Comparison of ENCODE assay signal across 19 mouse cellular contexts in genomic region chr12:34498331-34498730, GRCm38 (mm10).
A peak's percentile ranks its signal among the peaks of the same experiment; 100 is the strongest.
DNase-seq lines count a peak whose midpoint lies in the region; ATAC-seq and TF ChIP-seq lines count a peak whose summit lies in the region.
"Had no signal": no experiment of that assay in that cellular context is flagged by ENCODE, and none has a peak within 500 bp of the region (broad histone marks: within the 10 kb centered on the region; RNA-seq: fewer than 3 reads in every experiment).

No protein-coding gene starts in this region.

- no peak overlapping the region; the same call in 1 of the 2 replicates for H3K27ac ChIP-seq in forebrain, embryonic 13.5 days
- no peak overlapping the region for H3K27ac ChIP-seq in forebrain, embryonic 10.5 days
- peak overlapping the region; percentile 54; the same call in 1 of the 2 replicates for H3K27ac ChIP-seq in heart, postnatal 0 days (ENCODE audit: low read depth)
- H3K27ac ChIP-seq in heart, embryonic 10.5 days, result no peak overlapping the region
- H3K27ac ChIP-seq in intestine, embryonic 15.5 days, result no peak overlapping the region
- H3K27ac ChIP-seq: embryonic facial prominence, embryonic 15.5 days had no signal

- H3K27me3 ChIP-seq in forebrain, embryonic 13.5 days, result no peaks in the 10 kb centered on the region
- no peaks in the 10 kb centered on the region for H3K27me3 ChIP-seq in forebrain, embryonic 10.5 days (ENCODE audit: poor library complexity, severe bottlenecking)
- no peaks in the 10 kb centered on the region for H3K27me3 ChIP-seq in heart, postnatal 0 days (ENCODE audit: control insufficient read depth, insufficient read depth, low read length)
- H3K27me3 ChIP-seq in heart, embryonic 10.5 days (ENCODE audit: insufficient read depth, poor library complexity, severe bottlenecking), result no peaks in the 10 kb centered on the region
- no peaks in the 10 kb centered on the region for H3K27me3 ChIP-seq in myocyte (ENCODE audit: control insufficient read depth, insufficient read depth, insufficient read length)
- no peaks in the 10 kb centered on the region for H3K27me3 ChIP-seq in intestine, embryonic 15.5 days (replicated peaks)
- H3K27me3 ChIP-seq: embryonic facial prominence, embryonic 15.5 days; heart, embryonic 12.5 days had no signal

- H3K4me3 ChIP-seq in forebrain, embryonic 13.5 days, result no peak overlapping the region
- H3K4me3 ChIP-seq in forebrain, embryonic 10.5 days, result no peak overlapping the region
- H3K4me3 ChIP-seq in heart, postnatal 0 days (ENCODE audit: low read depth, low read length), result no peak overlapping the region
- H3K4me3 ChIP-seq in heart, embryonic 10.5 days, result no peak overlapping the region
- no peak overlapping the region for H3K4me3 ChIP-seq in myocyte
- no peak overlapping the region for H3K4me3 ChIP-seq in intestine, embryonic 15.5 days (replicated peaks)
- H3K4me3 ChIP-seq: embryonic facial prominence, embryonic 15.5 days; heart, embryonic 12.5 days had no signal

- TF ChIP-seq EP300 in heart, postnatal 0 days (IDR thresholded peaks at IDR 0.05; ENCODE audit: low read depth), result no peak

- H3K9ac ChIP-seq in forebrain, embryonic 13.5 days, result no peak overlapping the region
- no peak overlapping the region for H3K9ac ChIP-seq in heart, postnatal 0 days (replicated peaks; ENCODE audit: low read depth, low read length)
- H3K9ac ChIP-seq in intestine, embryonic 15.5 days, result no peak overlapping the region
- H3K9ac ChIP-seq: embryonic facial prominence, embryonic 15.5 days; heart, embryonic 12.5 days; liver, postnatal 0 days had no signal

- no peaks in the 10 kb centered on the region for H3K9me3 ChIP-seq in forebrain, embryonic 13.5 days (replicated peaks)
- no peaks in the 10 kb centered on the region for H3K9me3 ChIP-seq in forebrain, embryonic 10.5 days
- no peaks in the 10 kb centered on the region for H3K9me3 ChIP-seq in heart, postnatal 0 days (replicated peaks; ENCODE audit: control insufficient read depth, low read length)
- H3K9me3 ChIP-seq in heart, embryonic 10.5 days, result no peaks in the 10 kb centered on the region
- H3K9me3 ChIP-seq in intestine, embryonic 15.5 days, result no peaks in the 10 kb centered on the region
- H3K9me3 ChIP-seq: embryonic facial prominence, embryonic 15.5 days; heart, embryonic 12.5 days had no signal

- WGBS in forebrain, embryonic 13.5 days, result 51% methylated on average over 8 of the region's 8 CpGs
- 90% methylated on average over 8 of the region's 8 CpGs for WGBS in forebrain, embryonic 10.5 days
- 73% methylated on average over 8 of the region's 8 CpGs for WGBS in heart, postnatal 0 days
- WGBS in heart, embryonic 10.5 days, result 84% methylated on average over 8 of the region's 8 CpGs
- 74% methylated on average over 8 of the region's 8 CpGs for WGBS in intestine, embryonic 15.5 days

- peak; percentile 60 for ATAC-seq in forebrain, embryonic 13.5 days
- ATAC-seq in heart, postnatal 0 days (ENCODE audit: insufficient read depth, low read depth), result no peak
- no peak for ATAC-seq in intestine, embryonic 15.5 days
- ATAC-seq: liver, postnatal 0 days had no signal

- no peak for TF ChIP-seq POLR2A in brain, embryonic 14.5 days (IDR thresholded peaks at IDR 0.05; ENCODE audit: borderline replicate concordance, extremely low read depth, insufficient read depth, insufficient read length, poor library complexity, severe bottlenecking)
- no peak for TF ChIP-seq POLR2A in myocyte (IDR thresholded peaks at IDR 0.05; ENCODE audit: insufficient read length, low read depth)

- no peaks in the 10 kb centered on the region for H3K36me3 ChIP-seq in forebrain, embryonic 13.5 days (ENCODE audit: poor library complexity, severe bottlenecking)
- H3K36me3 ChIP-seq in forebrain, embryonic 10.5 days (replicated peaks), result no peaks in the 10 kb centered on the region
- no peaks in the 10 kb centered on the region for H3K36me3 ChIP-seq in heart, postnatal 0 days (replicated peaks; ENCODE audit: control insufficient read depth, insufficient read depth, low read length)
- no peaks in the 10 kb centered on the region for H3K36me3 ChIP-seq in heart, embryonic 10.5 days
- no peaks in the 10 kb centered on the region for H3K36me3 ChIP-seq in myocyte (ENCODE audit: control insufficient read depth, insufficient read depth)
- H3K36me3 ChIP-seq in intestine, embryonic 15.5 days, result no peaks in the 10 kb centered on the region
- H3K36me3 ChIP-seq: embryonic facial prominence, embryonic 15.5 days; heart, embryonic 12.5 days had no signal

- peaks cover 18% of the 10 kb centered on the region for H3K4me1 ChIP-seq in forebrain, embryonic 13.5 days
- H3K4me1 ChIP-seq in forebrain, embryonic 10.5 days, result 0 out of 2 replicates have a peak, but pooled peaks cover 3% of the 10 kb centered on the region
- peaks cover 25% of the 10 kb centered on the region; the same call in 1 of the 2 replicates for H3K4me1 ChIP-seq in heart, postnatal 0 days (ENCODE audit: control insufficient read depth, insufficient read depth)
- peaks cover 12% of the 10 kb centered on the region for H3K4me1 ChIP-seq in heart, embryonic 10.5 days
- no peaks in the 10 kb centered on the region for H3K4me1 ChIP-seq in intestine, embryonic 15.5 days (replicated peaks)
- H3K4me1 ChIP-seq: embryonic facial prominence, embryonic 15.5 days had no signal

- TF ChIP-seq CTCF in heart, postnatal 0 days (IDR thresholded peaks at IDR 0.05; ENCODE audit: low read depth), result no peak
- no peak for TF ChIP-seq CTCF in brain, embryonic 14.5 days (IDR thresholded peaks at IDR 0.05; ENCODE audit: borderline replicate concordance, extremely low read depth, insufficient read depth, insufficient read length)

- no peak overlapping the region for H3K4me2 ChIP-seq in forebrain, embryonic 13.5 days
- H3K4me2 ChIP-seq in heart, postnatal 0 days (ENCODE audit: low read depth, low read length), result peak overlapping the region; percentile 15; the same call in 1 of the 2 replicates
- peak overlapping the region; percentile 72 for H3K4me2 ChIP-seq in myocyte (ENCODE audit: low read depth)
- no peak overlapping the region for H3K4me2 ChIP-seq in intestine, embryonic 15.5 days (replicated peaks)
- H3K4me2 ChIP-seq: embryonic facial prominence, embryonic 15.5 days; midbrain, embryonic 11.5 days had no signal

- no peak overlapping the region for H3ac ChIP-seq in myocyte (ENCODE audit: control insufficient read depth, insufficient read length)

- no peaks in the 10 kb centered on the region for H3K79me2 ChIP-seq in myocyte (ENCODE audit: control insufficient read depth, insufficient read depth)

- no peak for DNase-seq in forebrain, embryonic 10.5 days (ENCODE audit: extremely low spot score, low spot score)
- no peak for DNase-seq in heart, postnatal 0 days (ENCODE audit: low spot score)
- no peak for DNase-seq in heart, embryonic 10.5 days (ENCODE audit: low spot score)
- DNase-seq in brain, embryonic 14.5 days (ENCODE audit: low read depth), result peak; percentile 77
- no peak for DNase-seq in kidney, adult 8-10 months
- DNase-seq: cerebellum, adult 9-11 months; embryo, embryonic 11 days; kidney, adult 9 months; kidney, postnatal 36 days; liver; liver, postnatal 0 days; lung, postnatal 14 days; retina, postnatal 1 day had no signal

TF ChIP-seq in myocyte, 11 proteins besides CTCF, POLR2A, EP300 and RAD21:
- TF ChIP-seq REST (IDR thresholded peaks at IDR 0.05; ENCODE audit: insufficient read depth, insufficient read length) (no peak), CEBPB (IDR thresholded peaks at IDR 0.05; ENCODE audit: insufficient read depth, poor library complexity, severe bottlenecking) (no peak), E2F4 (IDR thresholded peaks at IDR 0.05; ENCODE audit: insufficient read depth) (no peak), USF1 (IDR thresholded peaks at IDR 0.05; ENCODE audit: low read depth) (no peak), MYOG (IDR thresholded peaks at IDR 0.05; ENCODE audit: control insufficient read depth in 1 of 3, insufficient read depth in 1 of 3, insufficient read length in 2 of 3, low read depth in 2 of 3) (no peak), MAX (IDR thresholded peaks at IDR 0.05; ENCODE audit: low read depth) (no peak), SRF (IDR thresholded peaks at IDR 0.05; ENCODE audit: control insufficient read depth, insufficient read length, low read depth) (no peak), TCF12 (IDR thresholded peaks at IDR 0.05; ENCODE audit: insufficient read depth, poor library complexity, severe bottlenecking) (no peak), POLR2AphosphoS2 (IDR thresholded peaks at IDR 0.05; ENCODE audit: insufficient read length, low read depth) (no peak), MYOD1 (IDR thresholded peaks at IDR 0.05; ENCODE audit: control insufficient read depth in 1 of 3, insufficient read length in 2 of 3, low read depth in 2 of 3) (no peak), TCF3 (IDR thresholded peaks at IDR 0.05; ENCODE audit: insufficient read length, low read depth) (no peak)

Comparison
In these comparisons a context has a peak if more than half of its experiments do, and no peak if none do; other contexts are left out.
1. H3K4me2 ChIP-seq: peak in heart, postnatal 0 days (single experiment) and myocyte (single experiment); none in forebrain, embryonic 13.5 days (single experiment) and intestine, embryonic 15.5 days (single experiment).